Mouse (Mus musculus) ES-Bruce4 (cell line): Measurements from ENCODE around the gene Pcnx4.

Experiments used
- CTCF ChIP-seq: IDR thresholded peaks from one replicate; pipeline ENCODE4 v1.8.1; 2011; ENCODE audit warnings: low read depth, low read length
- EP300 ChIP-seq: IDR thresholded peaks from 2 replicates; pipeline ENCODE4 v1.6.1; 2011; ENCODE audit warnings: low read depth, low read length; ENCODE audit not compliant: insufficient read depth

GRCm38 (mm10) chr12:72621441-72621840, 85.3 kb downstream of the Pcnx4 start:
- no peak for TF ChIP-seq EP300
- TF ChIP-seq CTCF, result no peak
